Mouse (Mus musculus) ES-Bruce4 (cell line): Measurements from ENCODE around the gene Plg. TPM values are rescaled to one million over a fixed set of nuclear protein-coding genes. Genes with fewer than 3 reads are reported as not detected.

Experiments
- H3K27ac ChIP-seq: 2 replicates; pipeline ENCODE4 v1.5.1; 2012; ENCODE audit warnings: low read length, inconsistent platforms; ENCODE audit not compliant: insufficient read depth
- H3K27me3 ChIP-seq: 2 replicates; pipeline ENCODE4 v1.6.1; 2012; ENCODE audit warnings: mild to moderate bottlenecking, low read length, inconsistent platforms; ENCODE audit not compliant: control insufficient read depth, poor library complexity, insufficient read depth, severe bottlenecking
- H3K36me3 ChIP-seq: 2 replicates; pipeline ENCODE4 v1.6.1; 2012; ENCODE audit warnings: inconsistent platforms, mild to moderate bottlenecking, low read length, moderate library complexity; ENCODE audit not compliant: control insufficient read depth, poor library complexity, insufficient read depth, severe bottlenecking
- H3K4me1 ChIP-seq: one replicate; pipeline ENCODE4 v1.8.1; 2011; ENCODE audit warnings: low read length; ENCODE audit not compliant: control insufficient read depth, insufficient read depth
- H3K4me3 ChIP-seq: 2 replicates; pipeline ENCODE4 v1.5.1; 2011; ENCODE audit warnings: low read depth, mild to moderate bottlenecking, low read length
- H3K9ac ChIP-seq: 2 replicates; pipeline ENCODE4 v1.6.1; 2012; ENCODE audit warnings: low read depth, mild to moderate bottlenecking, inconsistent platforms; ENCODE audit not compliant: poor library complexity, severe bottlenecking
- H3K9me3 ChIP-seq: replicated peaks from 2 replicates; pipeline ENCODE4 v1.6.1; 2012; ENCODE audit warnings: mild to moderate bottlenecking, low read length, inconsistent platforms; ENCODE audit not compliant: control insufficient read depth, poor library complexity, insufficient read depth, severe bottlenecking
- CTCF ChIP-seq: IDR thresholded peaks from one replicate; pipeline ENCODE4 v1.8.1; 2011; ENCODE audit warnings: low read depth, low read length
- EP300 ChIP-seq: IDR thresholded peaks from 2 replicates; pipeline ENCODE4 v1.6.1; 2011; ENCODE audit warnings: low read depth, low read length; ENCODE audit not compliant: insufficient read depth
- POLR2A ChIP-seq: IDR thresholded peaks from one replicate; pipeline ENCODE4 v1.8.1; 2011; ENCODE audit warnings: low read length; ENCODE audit not compliant: insufficient read depth
- polyA plus RNA-seq: library from polyadenylated mRNA; stranded (reverse); fragments of >200 nt; gene quantifications from 2 replicates; pipeline ENCODE4 v1.2.4, GENCODE M21; 2011; ENCODE audit warnings: low read depth; ENCODE audit not compliant: missing spikeins, insufficient read depth, insufficient read length

Gene Plg
- polyA plus RNA-seq, 1 experiment, result not detected

DNA sequence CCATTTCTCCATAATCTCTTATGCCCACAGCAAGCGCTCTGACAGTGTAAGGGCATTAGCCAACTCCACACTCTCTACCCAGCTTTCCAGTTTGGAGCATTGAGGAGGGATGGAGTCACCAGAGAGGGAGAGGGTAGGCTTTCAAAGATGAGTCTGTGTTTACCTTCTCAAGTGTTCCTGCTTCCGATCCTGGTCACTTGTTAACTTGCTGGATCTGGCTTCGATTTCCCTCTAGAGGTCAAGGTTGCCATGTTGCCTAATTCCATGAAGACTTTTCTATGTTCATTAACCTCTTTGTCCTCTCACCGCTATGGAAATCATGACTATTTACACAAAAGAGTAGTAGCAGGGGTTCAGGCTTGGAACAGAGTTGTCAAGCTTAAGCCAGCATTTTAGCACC, 1.9 kb downstream of the Plg start:
- H3K27ac ChIP-seq, result no peak overlapping the region
- H3K9ac ChIP-seq, result no peak overlapping the region
- H3K36me3 ChIP-seq, result no peaks in the 10 kb centered on the region
- H3K4me3 ChIP-seq, result no peak overlapping the region
- H3K4me1 ChIP-seq, result no peaks in the 10 kb centered on the region
- H3K27me3 ChIP-seq, result no peaks in the 10 kb centered on the region
- no peak for TF ChIP-seq CTCF
- no peak for TF ChIP-seq POLR2A
- TF ChIP-seq EP300, result no peak
- no peaks in the 10 kb centered on the region for H3K9me3 ChIP-seq

DNA sequence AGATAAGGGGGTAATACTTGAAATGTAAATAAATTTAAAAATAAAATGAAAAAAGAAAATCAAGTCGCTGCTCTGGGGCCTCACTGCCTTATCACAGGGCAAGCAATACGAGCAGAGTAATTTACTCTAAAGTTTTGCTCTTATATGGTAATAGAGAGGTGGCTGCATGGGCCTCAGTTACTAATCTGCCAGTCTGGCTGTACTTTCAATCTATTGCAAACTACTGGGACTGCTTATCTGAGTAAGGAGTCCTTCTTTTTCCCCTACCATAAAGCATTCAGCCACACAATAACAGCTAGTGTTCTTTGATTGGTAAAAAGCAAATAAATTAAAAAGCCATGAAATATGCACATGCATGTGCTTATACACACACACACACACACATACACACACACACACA, 3.2 kb downstream of the Plg start:
- no peak for TF ChIP-seq POLR2A
- no peak for TF ChIP-seq CTCF
- no peak for TF ChIP-seq EP300
- no peaks in the 10 kb centered on the region for H3K36me3 ChIP-seq
- no peak overlapping the region for H3K4me3 ChIP-seq
- H3K9ac ChIP-seq, result no peak overlapping the region
- no peaks in the 10 kb centered on the region for H3K9me3 ChIP-seq
- H3K27ac ChIP-seq, result no peak overlapping the region
- no peaks in the 10 kb centered on the region for H3K4me1 ChIP-seq
- H3K27me3 ChIP-seq, result no peaks in the 10 kb centered on the region

- Histone ChIP-seq H3K9me3 (no peaks in the 10 kb centered on the region), H3K27ac (no peak overlapping the region), H3K4me3 (no peak overlapping the region), H3K36me3 (no peaks in the 10 kb centered on the region), H3K4me1 (no peaks in the 10 kb centered on the region), H3K27me3 (no peaks in the 10 kb centered on the region), H3K9ac (no peak overlapping the region)
- no peak for TF ChIP-seq POLR2A
- no peak for TF ChIP-seq EP300
- TF ChIP-seq CTCF, result no peak
These were observed 4.1 kb downstream of the Plg start for GRCm38 (mm10) chr17:12382531-12382930.

- Histone ChIP-seq H3K27me3 (no peaks in the 10 kb centered on the region), H3K27ac (no peak overlapping the region)
- TF ChIP-seq POLR2A (no peak), EP300 (no peak), CTCF (no peak)
These were observed 6.8 kb downstream of the Plg start for GRCm38 (mm10) chr17:12385049-12385794.

DNA sequence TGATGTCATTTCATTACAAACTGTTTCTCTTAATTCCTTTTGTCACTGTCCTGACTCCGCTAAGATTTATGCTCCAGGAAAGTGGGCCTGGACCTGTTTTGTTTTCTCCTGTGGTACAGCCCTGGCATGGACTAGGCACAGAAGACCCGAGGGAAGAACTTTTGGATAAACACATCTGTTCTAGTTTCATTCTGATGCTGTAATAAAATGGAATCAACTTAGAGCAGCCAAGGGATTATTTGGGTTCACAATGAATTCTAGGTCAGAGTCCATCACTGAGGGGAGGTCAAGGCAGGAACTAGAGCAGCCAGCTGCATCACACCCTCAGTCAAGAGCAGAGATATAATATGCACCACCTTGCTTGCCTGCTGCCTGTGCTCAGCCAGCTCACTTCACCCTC, 9.4 kb downstream of the Plg start:
- no peak overlapping the region for H3K4me3 ChIP-seq

More at GRCm38 (mm10) chr17:12385049-12385794, 6.8 kb downstream of the Plg start:
- H3K9me3 ChIP-seq, result no peaks in the 10 kb centered on the region
- no peak overlapping the region for H3K9ac ChIP-seq
- no peaks in the 10 kb centered on the region for H3K36me3 ChIP-seq
- no peak overlapping the region for H3K4me3 ChIP-seq
- no peaks in the 10 kb centered on the region for H3K4me1 ChIP-seq

GRCm38 (mm10) chr17:12388239-12388638, 9.8 kb downstream of the Plg start:
- no peaks in the 10 kb centered on the region for H3K4me1 ChIP-seq
- no peak for TF ChIP-seq POLR2A
- TF ChIP-seq CTCF, result no peak
- no peak for TF ChIP-seq EP300
- H3K9ac ChIP-seq, result no peak overlapping the region
- H3K4me3 ChIP-seq, result no peak overlapping the region
- no peaks in the 10 kb centered on the region for H3K9me3 ChIP-seq
- H3K36me3 ChIP-seq, result no peaks in the 10 kb centered on the region
- H3K27ac ChIP-seq, result no peak overlapping the region
- H3K27me3 ChIP-seq, result no peaks in the 10 kb centered on the region

More for the DNA sequence above, 9.4 kb downstream of the Plg start:
- H3K9me3 ChIP-seq, result no peaks in the 10 kb centered on the region
- no peaks in the 10 kb centered on the region for H3K27me3 ChIP-seq
- no peak overlapping the region for H3K9ac ChIP-seq
- H3K4me1 ChIP-seq, result no peaks in the 10 kb centered on the region
- TF ChIP-seq EP300 (no peak), POLR2A (no peak), CTCF (no peak)
- no peaks in the 10 kb centered on the region for H3K36me3 ChIP-seq
- no peak overlapping the region for H3K27ac ChIP-seq
